Mouse (Mus musculus) neutrophil, adult 5-6 weeks (primary cell): ENCODE data around the gene D930048N14Rik. TPM values are rescaled to one million over a fixed set of nuclear protein-coding genes. Genes with fewer than 3 reads are reported as not detected.
"Not testable (repeated sequence)": the region's sequence is repeated elsewhere in the genome, so short reads cannot be mapped to it uniquely, and the experiment has no call there.

ENCODE experiments used
- ATAC-seq: fragments of 151-379, 151-347 bp; 2 replicates; pipeline ENCODE4 v1.8.0; 2017; ENCODE audit warnings: mild to moderate bottlenecking, moderate TSS enrichment; ENCODE audit not compliant: insufficient number of reproducible peaks, poor library complexity, low FRiP score, severe bottlenecking; ENCODE audit errors: extremely low read depth
- total RNA-seq: library from RNA; stranded (forward); fragments of 200-1000 nt; gene quantifications from 2 replicates; pipeline ENCODE4 v1.2.3, GENCODE M21; 2017

The D930048N14Rik gene
- total RNA-seq, 1 experiment from 2014 or later, result 2.7 TPM

DNA sequence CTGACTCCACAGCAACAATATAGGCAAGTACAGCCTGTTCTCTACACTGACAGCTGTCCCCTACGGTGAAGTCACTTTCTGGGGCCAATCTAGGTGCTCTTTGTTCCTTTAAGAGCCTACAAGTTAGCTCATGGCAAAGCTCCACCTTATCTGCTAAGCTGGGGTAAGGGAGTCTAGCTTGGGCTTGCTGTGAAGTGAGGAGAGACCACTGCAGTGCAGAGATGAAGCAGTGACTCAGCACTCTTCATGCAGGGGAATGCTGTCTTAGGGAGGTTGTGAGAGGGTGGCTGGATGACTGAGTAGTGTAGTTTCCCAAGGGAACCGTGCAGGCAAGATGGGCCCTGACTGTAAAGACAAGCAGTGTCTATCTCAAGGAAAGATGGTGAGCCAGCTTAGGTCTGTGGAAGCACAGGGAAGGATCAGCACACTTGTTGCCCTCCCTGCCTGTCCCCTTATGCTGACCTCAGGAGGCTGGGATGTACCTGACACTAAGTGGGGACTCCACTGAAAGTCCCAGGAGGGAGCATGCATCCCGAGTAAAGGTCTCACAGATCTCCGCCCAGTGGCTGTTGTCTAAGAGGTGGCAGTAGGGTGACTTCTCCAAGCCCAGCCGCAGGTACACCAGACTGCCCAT lies 25.4 kb upstream of the D930048N14Rik start:
- ATAC-seq, result no peak

DNA sequence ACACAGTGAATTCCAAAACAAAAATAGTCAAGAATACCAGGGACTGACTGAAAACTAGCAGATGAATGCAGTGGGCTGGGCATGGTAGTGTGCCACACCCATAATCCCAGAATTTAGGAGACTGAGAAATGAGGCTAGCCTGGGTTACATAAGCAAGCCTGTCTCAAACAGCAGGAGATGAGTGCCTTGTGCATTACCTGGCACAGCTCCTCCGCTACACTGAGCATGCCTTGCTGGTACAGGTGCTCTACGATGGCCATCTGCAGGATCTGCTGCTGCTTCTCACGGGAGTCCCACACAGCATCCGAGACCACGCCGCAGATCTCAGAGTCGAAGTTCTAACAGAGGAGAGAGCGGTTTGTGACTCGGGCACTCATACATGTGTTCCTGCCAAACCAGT lies 23.3 kb upstream of the D930048N14Rik start:
- ATAC-seq, result no peak

DNA sequence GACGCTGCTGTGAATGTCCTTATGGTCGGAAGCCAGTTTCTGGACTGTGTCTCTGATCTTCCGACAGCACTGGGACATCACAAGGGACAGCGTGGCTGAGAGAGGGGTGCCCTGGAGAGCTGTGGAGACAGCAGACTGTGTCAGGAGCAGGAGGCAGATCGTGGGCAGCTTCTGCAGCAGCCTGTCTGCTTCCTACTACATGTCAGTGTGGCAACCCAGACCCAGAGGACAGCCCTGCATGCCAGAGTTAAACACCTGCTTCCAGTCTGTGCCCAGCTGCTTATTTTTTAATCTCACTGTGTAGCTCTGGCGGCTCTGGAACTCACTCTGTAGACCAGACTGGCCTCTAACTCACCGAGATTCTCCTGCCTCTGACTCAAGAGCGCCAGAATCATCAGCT lies 22.8 kb upstream of the D930048N14Rik start:
- ATAC-seq, result no peak

DNA sequence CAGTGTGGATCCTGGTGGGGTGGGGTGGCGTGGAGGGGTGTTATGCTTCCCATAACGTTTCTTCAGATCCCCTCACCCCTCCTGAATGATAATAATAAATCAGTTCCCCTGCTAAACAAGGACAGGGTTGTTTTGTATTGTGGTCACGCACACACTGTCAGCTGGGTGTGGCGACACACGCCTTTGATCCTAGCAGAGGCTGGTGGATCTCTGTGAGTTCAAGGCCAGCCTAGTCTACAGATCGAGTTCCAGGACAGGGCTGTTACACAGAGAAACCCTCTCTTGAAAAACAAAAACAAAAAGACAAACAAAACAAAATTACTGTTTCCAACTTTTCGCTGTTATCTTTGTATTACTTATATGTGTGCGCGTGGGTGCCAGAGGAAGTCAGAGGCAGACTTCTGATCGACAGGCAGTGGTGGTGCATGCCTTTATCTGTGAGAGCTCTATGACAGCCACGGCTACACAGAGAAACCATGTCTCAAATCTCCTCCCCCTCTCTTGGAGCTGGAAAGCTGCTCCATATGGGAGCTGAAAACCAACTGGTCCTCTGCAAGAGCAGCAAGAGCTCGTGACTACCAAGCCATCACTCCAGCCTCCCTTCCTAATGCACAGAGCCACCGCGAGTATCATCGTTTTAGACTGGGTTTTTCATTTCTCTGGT lies 21.0 kb upstream of the D930048N14Rik start:
- ATAC-seq, result no peak

DNA sequence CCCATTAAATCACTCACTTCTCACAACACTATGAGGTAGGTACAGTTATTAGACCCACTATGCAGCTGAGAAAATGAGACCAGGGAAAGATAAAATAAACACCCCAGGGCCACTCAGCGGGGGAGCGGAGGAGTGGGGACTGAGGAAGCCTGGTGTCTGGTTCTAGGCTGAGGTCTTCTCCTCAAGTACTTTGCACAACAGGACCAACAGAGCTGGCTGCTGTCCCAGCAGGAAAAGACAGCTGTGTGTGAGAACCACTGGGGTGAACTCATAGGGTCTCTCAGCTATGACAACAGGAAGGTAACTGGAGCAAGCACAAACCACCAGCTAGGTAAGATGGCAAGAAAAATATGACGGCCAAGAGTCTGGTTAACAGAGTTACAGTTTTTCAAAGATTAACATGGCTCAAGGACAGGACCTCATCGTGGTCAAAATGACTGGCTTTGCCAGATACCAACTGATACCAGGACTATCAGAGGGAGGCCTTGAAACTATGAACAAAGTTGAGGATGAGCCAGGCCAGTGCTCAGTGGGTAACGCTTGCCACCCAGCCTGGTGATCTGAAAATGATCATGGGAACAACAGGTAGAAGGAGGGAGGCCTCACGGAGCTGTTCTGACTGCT lies 18.5 kb upstream of the D930048N14Rik start:
- ATAC-seq, result no peak

DNA sequence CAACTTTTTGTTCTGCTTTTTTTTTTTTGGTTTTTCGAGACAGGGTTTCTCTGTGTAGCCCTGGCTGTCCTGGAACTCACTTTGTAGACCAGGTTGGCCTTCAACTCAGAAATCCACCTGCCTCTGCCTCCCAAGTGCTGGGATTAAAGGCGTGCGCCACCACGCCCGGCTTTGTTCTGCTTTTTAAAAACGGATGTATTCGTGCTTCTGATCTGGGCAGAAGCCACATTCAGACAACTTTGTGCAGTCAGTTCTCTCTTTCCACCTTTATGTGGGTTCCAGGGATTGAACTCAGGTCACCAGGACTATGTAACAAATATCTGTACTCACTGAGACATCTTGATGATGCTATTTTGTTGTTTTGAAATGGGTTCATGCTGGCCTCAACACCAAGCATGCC lies 17.6 kb upstream of the D930048N14Rik start:
- not testable (repeated sequence) for ATAC-seq

DNA sequence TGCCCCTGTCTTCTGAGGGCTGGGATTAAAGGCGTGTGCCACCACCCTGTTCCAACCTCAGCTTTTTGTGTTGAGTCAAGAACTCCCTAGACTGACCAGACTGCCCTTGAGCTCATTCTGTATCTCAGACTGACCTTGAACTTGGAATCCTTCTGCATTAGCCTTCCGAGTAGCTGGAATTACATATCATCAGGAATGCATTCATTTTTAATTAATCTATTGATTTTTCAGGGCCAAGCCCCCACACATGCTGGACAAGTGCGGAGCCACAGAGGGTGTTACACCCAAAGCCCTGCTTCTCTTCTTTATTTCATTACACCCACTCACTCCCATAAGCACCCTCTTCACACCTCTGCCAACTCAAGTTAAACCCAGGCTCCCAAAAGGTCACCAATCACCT lies 17.0 kb upstream of the D930048N14Rik start:
- no peak for ATAC-seq

DNA sequence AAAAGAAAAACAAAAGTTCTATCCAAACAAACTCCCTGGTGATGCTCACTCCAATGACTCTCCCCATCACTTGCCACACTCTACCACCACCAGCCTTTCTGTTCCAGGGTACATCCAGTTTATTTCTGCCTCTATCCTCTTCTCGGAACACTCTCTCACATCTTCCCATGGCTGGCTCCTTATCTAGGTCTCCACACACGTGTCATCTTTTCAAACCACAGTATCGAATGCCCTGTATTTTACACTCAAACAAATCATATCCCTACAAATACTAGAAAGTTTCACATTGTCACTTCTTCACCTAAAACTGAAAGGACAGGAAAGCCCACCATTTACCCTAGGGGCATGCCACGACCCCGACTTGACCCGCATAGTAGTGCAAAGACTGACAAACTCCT lies 15.6 kb upstream of the D930048N14Rik start:
- no peak for ATAC-seq

DNA sequence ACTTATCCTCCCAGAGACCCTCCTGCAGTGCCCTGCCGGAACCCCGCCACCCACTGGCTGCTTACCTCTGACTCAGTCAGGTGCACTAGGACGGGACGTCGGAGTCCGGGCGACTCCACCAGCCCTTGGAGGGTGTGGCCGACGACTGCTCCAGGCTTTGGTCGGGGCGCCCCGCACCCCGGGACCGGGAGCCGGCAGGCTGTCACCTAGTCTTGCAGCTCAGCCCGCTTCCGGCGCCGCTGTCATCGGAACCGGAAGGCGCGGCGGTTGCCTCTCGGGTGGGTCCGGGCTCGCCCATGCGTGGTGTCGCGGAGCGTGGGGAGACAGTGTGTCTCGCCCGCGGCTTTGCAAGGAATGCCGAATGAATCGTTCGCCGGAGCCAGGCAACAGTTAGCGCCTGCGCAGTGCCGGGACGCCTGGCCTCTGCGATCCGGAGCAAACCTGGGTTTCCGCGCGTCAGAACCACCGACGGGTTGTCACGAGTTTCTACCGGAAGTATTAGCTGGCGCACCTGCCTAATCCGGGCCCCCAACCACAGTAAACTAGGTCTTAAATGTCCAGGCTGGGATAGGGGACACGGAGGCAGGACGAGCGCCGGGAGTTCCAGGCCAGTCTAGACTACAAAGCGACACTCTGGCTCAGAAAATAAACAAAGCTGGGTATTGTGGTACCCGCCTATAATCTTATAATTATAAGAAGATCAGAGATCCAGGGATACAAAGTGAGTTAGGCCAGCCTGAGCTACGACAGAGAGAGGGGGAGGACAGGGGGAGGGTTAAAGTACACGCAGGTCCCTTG lies 15.0 kb upstream of the D930048N14Rik start, which contains the start of gene Rmnd5b:
Gene Rmnd5b, minus strand, starts transcription at position 372 of the 798 bp plus-strand sequence.
- peak; percentile 40 for ATAC-seq

DNA sequence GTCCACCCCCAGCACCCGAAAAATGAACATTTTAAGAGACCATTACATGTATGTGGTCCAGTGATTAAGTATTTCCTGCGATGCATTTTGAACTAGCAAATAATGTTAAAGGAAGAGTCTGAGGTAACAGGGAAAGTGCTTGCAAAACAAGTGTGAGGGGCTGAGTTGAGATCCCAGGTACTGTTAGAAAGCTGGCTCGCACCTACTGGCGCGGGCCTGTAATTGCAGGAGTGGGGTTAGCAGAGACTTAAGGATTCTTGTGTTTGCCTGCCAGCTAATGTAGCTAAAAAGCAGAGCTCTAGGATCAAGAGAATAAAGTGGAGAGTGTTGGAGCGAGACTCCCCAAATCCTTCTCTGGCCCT lies 14.4 kb upstream of the D930048N14Rik start:
- ATAC-seq, result peak; percentile 58; the same call in 1 of the 2 replicates

DNA sequence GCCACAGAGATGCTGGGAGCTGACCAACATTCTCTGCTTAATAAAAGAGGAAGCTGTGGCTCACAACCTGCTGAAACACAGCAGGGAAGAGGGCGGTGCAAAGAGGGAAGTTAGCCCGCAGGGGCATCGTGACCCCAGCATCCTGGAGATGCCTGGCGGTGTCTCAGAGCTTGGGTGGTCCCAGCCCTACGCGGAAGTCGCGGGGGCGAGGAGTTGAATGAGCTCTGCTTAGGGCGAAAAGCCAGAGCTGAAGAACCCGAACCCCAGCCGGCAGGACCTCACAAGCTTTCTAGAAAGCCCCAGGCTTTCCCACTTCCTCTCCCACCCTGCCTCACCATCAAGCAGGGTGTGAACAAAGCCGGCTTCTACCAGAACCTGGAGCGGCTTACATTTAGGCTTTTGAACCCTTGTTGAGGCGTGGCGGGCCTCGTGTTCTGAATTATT lies 12.8 kb upstream of the D930048N14Rik start:
- ATAC-seq, result peak; percentile 75

DNA sequence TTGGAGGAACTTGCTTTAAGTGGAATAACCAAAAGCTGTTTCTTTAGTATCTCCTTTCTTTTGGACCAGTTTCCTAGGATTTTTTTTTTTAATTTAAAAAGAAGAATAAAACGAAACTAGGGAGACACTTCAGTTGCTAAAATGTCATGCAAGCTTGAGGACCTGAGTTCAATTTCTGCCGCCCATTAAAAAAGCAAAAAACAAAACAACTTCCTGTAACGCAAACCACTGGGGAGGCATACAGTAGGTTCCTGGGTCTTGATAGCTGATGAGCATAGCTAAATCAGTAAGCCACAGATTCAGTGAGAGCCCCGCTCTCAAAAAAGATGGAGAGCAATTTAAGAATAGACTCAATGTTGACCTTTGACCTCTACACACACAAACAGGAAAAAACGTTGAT lies 12.3 kb upstream of the D930048N14Rik start:
- ATAC-seq, result no peak

DNA sequence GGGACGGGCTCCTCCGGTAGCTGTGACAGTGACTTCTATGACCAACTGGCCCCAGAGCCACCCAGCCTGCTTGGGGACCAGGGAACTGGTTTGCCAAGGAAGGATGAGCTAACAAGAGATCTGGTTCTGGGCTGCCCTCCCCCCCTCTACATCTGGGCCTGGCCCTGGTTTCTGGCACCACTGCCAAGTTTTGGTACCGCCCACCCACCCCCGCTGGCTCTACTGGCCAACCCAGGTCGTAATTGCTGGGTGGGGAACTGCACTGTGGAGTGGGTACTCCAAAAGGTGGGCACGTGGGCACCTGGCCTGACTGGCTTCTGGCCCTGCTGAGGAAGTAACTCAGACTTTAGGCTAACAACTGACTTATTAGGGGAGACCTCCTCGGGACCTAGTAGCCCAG lies 10.0 kb upstream of the D930048N14Rik start:
- no peak for ATAC-seq

DNA sequence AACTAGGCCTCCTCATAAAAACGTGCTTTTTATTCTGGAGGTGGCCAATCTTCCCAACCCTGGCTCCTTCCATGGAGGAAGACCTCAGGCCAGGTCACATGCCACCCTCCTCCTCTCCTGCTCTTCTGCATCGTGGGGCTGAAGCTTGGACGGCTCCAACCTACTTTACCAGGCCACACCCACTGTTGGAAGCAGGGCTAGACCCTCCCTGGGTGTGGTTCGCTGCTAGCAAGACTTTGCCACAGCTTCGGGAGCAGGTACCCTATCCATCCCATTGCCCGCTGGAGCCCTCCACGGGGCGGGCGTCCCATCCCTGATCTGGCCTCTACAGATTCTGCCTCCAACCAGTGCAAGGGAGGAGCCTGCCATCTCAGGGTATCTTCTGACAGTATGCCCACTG lies 7.6 kb upstream of the D930048N14Rik start:
- ATAC-seq, result no peak

DNA sequence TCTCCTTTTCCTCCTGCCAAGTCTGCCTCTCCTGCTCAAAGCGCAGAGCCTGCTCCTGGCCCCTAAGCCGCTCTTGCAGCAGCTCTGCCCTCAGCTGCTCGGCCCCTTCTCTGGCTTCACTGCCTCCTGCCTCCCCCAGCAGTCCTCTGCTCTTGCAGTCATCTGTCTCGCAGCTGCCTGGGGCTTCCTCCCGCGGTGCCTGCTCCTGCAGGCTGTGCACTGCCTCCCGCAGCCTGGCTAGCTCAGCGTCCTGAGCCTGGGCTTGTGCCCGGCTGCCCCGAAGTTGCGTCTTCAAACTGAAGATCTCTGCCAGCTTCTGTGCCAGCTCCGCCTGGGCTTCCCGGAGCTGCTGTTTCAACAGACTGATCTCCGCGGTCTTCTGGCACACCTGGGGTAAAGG lies 7.0 kb upstream of the D930048N14Rik start:
- no peak for ATAC-seq

DNA sequence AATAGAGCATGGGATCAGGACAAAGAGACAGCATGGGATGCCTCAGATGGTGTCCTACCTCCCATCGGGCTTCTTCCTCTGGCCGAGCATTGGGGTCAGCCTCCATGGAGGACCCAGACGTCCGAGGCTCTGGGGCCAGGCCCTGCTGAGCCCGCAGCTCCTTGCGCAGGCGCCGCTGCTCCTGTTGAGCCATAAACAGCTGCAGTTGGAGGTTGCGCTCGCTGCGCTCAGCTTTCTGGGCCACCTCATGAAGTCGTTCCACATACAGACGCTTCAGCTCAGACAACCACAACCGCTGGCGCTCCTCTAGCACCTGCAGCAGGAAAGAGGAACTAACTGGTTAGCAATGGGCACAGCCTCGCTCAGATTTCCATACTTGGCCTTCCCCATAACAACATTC lies 6.5 kb upstream of the D930048N14Rik start:
- ATAC-seq, result peak; percentile 87

DNA sequence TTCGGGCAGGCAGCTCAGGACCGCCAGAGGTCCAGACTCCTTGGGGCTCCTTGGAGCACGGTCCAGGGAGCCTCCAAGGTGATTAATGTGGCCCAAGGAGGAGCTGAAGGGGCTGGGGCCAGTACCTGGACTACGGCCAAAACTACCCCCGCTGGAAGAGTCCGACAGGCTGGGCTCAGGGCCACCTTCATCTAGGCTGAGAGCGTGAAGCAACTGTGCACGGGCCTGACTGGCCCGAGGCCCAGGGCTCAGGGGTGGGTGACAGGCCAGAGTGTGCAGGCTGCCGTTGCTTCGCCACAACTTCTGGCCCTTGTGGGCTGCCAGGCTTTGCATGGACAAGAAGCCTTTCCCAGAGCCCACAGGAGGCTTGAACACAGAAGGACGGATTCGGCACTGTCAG lies 5.5 kb upstream of the D930048N14Rik start:
- no peak for ATAC-seq

DNA sequence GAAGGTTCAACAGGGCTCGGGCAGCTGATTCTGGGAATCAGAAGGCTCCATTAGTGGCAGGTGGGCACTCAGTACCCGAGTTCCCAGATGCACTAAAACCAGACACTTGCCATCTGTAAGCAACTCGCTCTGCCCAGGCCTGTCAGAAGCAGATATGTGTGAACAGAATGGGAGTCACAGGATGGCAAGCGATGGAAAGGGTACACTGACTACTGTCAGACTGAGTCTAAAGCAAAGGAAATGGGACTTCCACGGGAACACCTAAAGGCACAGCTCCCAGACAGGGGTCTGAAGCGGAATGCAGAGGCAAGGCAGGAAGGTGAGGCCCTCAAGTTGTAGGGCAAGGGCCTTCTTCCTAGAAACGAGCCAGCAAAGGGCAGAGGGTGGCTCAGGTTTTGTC lies 4.5 kb upstream of the D930048N14Rik start:
- ATAC-seq, result no peak

DNA sequence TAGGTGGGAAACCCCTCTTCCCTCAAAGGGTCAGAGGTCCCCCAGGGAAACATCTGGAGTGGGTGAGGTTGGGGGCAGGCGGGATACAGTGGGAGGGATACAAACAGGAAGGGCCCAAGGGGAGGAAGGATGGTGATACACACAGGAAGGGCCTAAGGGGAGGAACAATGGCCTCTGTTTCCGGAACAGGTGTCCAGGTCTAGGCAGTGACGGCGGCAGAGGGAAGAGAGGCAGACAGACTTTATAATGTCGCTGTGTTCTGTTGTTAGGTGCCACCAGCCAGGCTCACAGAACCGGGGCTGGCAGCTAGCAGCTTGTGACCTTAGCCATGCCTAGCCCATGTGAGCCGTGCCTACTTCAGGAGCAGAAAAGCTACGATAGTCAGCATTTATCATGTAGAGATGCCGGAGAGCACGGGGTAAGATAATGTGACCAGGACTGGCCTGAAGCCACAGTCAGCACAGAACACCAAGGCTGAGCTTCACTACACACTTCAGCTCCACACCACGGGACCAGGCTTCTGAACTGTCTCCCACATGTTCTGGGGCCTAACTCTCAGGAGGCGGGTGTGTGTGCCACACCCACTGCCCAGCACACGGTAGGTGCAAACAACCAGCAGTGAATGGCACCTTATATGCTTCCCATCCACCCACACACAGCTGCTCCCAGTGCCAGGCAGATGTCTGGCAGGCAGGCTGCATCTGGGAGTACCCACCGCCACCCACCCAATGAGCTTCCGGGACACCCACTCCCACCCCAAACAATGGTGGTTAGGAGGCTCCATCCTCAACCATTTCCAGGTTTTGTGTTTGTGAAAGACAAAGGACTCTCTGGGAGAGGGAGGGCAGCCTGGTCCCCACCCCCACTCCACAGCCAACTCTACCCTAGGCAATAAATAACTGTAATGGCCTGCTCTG lies 3.7 kb upstream of the D930048N14Rik start:
- ATAC-seq, result no peak
